Mouse (Mus musculus) erythroblast, embryonic 14.5 days (primary cell): ENCODE measurements around the gene Synj2.

Experiments
- GATA1 ChIP-seq: IDR thresholded peaks from 2 replicates; pipeline ENCODE4 v1.6.1; 2012; ENCODE audit warnings: low read length, inconsistent platforms, mixed read lengths
- TAL1 ChIP-seq: IDR thresholded peaks from 3 replicates; pipeline ENCODE4 v1.6.1; 2012; ENCODE audit warnings: low read length, inconsistent platforms, mixed read lengths

- TF ChIP-seq GATA1: no peak
- no peak for TF ChIP-seq TAL1
These were observed 62.6 kb downstream of the Synj2 start for GRCm38 (mm10) chr17:6003661-6004060.
